Mouse (Mus musculus): ENCODE data around the gene Nipbl.
"Not testable (repeated sequence)": the region's sequence is repeated elsewhere in the genome, so short reads cannot be mapped to it uniquely, and the experiment has no call there.

Gene Nipbl

DNA sequence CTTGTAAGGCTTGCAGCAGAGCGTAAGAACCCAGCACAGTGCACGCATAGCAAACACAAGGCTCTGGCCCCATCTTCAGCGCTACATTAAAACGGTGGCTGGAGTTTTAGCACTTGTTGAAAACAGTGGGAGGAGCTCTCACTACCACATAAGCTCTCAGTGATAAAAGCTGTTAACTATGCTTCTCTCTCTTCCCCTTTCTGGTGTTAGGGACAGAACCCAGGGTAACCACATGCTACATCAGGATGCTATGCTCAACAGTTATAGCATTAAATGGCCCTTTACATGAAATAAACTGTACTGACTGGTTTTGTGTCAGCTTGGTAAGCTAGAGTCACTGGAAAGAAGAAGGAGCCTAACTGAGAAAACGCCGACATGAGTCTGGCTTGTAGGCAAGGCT, 150.1 kb downstream of the Nipbl start:
- no peak for DNase-seq (ENCODE audit: low spot score in 2 of 2)

DNA sequence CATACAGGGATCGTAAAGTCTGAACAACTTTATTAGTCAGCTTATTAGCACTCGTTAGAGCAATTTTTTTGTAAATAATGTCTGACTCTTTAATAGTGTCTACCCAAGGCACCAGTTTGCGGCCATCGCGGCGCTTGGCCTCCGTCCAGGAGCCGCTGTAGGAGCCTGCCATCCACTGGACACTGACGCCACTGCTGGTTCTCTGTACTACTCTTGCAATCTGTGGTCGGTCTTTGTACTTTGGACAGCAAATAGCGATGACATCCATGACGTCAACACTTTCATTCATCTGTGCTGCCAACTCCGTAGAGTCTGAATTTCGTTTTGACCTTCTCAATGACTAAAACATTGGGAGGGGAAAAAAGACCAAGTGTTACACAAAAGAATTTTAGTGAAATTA, 153.0 kb downstream of the Nipbl start:
- DNase-seq (ENCODE audit: low spot score in 2 of 2): no peak

DNA sequence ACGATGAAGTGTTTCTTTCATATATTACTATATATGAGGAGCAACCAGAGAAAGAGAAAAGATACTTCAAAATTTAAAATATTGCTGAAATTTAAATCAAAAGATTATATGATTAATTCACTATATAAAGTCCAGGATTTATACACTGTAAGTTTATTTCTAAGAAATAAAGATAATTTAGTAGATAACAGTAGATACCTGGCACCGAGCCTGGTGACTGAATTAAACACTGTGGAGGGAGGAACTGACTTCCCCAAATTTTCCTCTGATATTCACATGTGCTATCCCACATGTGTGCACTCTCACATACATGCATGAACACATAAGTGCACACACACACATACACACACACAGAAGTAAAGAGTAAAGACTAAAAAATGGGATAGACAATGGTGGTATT, 162.1 kb downstream of the Nipbl start:
- DNase-seq (ENCODE audit: low spot score in 2 of 2): no peak

DNA sequence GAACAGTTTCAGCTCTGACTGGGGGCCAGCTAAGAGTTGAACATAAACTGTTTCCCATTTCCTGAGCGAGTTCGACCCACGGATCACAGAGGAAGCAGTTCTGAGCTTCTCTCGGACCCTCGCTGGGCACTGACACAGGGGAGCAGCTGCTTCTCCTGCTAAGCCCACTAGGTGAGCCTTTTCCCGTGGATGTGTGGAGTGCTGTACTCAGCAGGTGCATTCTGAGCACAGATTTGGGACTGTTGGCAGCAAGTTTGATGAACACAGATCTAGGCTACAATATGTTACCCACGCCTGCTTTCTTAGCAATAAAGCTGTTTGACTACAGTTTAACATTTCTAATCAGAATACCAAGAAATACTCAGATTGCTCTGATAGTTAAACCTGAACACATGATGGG, 162.6 kb downstream of the Nipbl start:
- DNase-seq (ENCODE audit: low spot score in 2 of 2): no peak

DNA sequence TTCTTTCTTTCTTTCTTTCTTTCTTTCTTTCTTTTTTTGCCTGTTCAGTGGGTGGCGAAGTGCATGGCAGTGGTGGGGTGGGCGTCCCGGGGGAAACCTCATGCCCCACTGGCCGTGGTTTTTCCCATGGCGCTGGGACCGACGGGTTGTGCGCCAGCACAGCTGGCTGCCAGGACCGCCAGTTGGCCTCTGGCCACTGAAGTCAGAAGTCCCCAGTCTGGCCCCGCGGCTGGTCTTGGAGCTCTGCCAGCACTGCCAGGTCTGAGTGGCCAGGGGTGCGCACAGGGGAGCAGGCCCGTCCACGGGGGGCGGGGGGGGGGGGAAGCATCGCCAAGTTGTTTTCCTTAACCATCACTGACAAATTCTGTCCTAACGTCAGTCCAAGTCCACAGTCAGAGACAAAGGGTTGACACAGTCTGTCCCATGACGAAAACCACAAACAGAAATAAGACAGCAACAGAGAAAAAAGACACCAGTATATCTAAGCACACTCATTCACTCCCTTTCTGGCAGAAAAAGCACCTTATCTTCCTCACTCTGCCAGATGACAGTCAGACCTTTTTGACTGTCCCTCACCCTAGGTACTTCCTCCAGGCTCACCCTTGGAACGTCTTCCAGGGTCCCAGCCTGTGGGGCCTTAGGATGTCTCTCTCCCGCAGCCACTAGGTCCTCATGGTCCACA, 164.2 kb downstream of the Nipbl start:
- DNase-seq (ENCODE audit: low spot score in 2 of 2): peak in 1 of 2 experiments; percentile 9

DNA sequence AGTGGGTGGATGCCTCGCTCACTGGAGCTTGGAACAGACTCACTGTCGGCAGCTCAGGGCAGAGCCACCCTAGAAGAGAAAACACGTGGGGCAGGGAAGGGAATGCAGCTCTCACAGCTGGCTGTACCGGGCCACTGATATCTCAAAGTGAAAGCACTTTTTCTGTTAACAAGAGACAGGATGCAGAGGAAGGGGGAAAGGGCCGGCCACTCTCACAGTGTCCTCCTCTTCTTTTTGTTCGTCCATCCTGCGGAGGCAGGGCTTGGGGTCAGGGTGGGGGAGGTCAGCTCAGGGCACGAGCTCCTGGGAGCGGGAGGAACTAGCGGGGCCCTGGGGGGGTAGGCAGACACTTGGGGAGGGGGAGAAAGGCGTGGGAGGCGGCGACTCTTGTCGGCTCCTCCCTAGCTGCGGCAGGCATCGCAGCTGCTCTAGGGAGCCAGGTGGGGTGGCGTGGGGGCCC, 164.9 kb downstream of the Nipbl start:
- DNase-seq (ENCODE audit: low spot score in 2 of 2): peak; percentile 6 to 10

DNA sequence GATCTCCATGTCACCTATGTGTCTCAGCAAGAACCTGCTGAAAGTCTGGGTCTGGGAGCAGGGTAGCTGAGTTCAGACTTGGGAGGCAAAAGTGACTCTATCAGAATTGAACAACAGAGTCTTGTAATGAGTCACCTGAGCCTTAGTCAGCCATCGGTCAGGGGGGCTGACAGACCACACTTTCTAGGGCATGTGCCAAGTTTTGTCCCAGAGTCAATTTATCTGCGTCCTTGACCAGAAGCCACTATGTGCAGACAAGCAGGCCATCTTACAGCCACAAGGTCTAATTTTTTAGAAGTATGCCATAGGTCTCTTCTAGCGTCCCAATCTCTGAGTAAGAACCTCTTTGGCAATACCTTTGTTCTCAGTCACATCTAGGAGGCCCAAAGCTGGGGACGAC, 166.3 kb downstream of the Nipbl start:
- not testable (repeated sequence) for DNase-seq (ENCODE audit: low spot score in 2 of 2)

DNA sequence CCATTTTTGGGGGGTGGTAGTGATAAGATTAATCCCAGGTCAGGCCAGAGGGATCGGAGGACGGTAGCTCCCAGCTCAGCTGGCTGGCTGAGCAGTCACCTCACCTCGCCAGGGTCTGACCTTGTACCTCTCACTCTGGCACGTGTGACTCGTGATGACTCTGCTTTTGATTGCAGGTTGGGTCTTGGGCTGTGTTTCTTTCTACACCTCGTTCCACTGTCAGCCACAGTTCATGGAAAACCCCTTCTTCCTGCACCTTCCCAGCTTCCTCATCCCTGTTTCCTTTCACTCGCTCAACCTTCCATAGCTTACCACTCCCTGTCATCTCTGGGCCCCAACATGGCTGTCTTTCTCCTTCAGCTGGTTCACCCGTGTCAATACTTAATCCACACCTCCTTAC, 172.3 kb downstream of the Nipbl start:
- DNase-seq (ENCODE audit: low spot score in 2 of 2): no peak

DNA sequence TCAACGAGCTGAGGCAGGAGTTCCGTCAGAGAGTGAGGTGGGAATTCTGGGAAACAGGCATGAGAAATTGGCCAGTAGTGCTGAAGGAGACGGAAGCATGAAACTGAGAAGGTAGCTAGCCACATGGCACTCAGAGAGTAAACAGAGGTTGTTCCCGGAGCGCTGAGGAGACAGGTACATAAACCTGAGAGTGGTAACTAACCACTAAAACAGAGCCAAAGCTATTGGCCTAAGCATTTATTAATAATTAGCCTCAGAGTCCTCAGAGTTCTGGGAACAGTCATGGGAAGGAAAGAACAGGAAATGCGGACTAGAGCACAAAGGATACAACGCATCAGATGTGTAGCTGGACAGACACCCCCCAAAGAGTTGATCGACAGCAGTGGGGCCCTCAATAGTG, 176.0 kb downstream of the Nipbl start:
- DNase-seq (ENCODE audit: low spot score in 2 of 2): no peak

DNA sequence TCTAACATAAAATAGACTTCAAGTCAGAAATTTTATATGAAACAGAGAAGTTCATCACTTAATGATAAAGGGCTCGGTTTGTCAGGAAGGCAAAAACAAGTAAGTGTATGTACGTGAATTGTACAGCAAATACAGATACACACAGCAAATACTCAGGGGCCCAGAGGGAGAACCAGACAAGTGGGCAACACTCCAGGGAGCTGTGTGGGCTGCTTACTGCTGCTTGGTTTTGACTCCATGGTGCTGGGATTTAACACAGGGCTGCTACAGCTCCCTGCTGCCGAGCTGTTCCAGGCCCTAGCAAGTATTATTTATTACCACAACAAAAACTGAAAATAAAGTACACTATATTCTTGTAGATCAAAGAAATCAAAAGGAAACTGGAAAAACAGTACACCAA, 177.1 kb downstream of the Nipbl start:
- DNase-seq (ENCODE audit: low spot score in 2 of 2): no peak

DNA sequence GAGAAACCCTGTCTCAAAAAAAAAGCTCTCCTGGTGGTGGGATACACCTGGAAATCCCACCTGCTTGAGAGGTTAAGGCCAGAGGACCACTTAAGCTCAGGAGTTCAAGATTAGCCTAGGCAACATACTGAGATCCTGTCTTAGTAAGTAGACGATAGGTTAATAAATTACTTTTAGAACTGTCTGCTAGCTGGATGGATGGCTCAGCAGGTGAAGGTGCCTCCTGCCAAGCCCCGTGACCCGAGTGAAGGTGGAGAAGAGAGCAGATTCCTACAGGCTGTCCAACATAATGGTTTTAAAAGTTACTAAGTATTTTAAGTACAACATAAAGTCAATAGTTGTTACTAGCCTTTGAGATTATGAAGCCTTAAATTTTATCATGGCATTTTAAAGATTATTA, 178.3 kb downstream of the Nipbl start:
- no peak for DNase-seq (ENCODE audit: low spot score in 2 of 2)
